Mouse (Mus musculus) liver, embryonic 11.5 days (tissue): ENCODE data around the gene Rfng. TPM values are rescaled to one million over a fixed set of nuclear protein-coding genes. Genes with fewer than 3 reads are reported as not detected.

Experiments used
- ATAC-seq: fragments of 200-750 bp; cut with Nextera tagmentation; replicated peaks from 2 replicates; pipeline ENCODE4 v1.8.0; 2017; ENCODE audit warnings: moderate number of reproducible peaks, mild to moderate bottlenecking, moderate TSS enrichment, moderate library complexity; ENCODE audit not compliant: low FRiP score
- DNase-seq: peaks from one replicate; pipeline ENCODE4 v3.0.0-alpha.2; 2017; ENCODE audit warnings: low spot score
- H3K27ac ChIP-seq: fragments of 300-500 bp; sonication (generic); 2 replicates; pipeline ENCODE4 v1.5.1; 2014; ENCODE audit warnings: mild to moderate bottlenecking, low read depth, low read length, control low read depth
- H3K27me3 ChIP-seq: fragments of 300-500 bp; sonication (generic); replicated peaks from 2 replicates; pipeline ENCODE4 v1.6.1; 2014; ENCODE audit warnings: low read length, mixed read lengths; ENCODE audit not compliant: control insufficient read depth, insufficient read depth
- H3K36me3 ChIP-seq: fragments of 300-500 bp; sonication (generic); 2 replicates; pipeline ENCODE4 v1.6.1; 2014; ENCODE audit warnings: mild to moderate bottlenecking, low read length, moderate library complexity, mixed read lengths; ENCODE audit not compliant: control insufficient read depth, insufficient read depth
- H3K4me1 ChIP-seq: fragments of 300-500 bp; sonication (generic); replicated peaks from 2 replicates; pipeline ENCODE4 v1.6.1; 2014; ENCODE audit warnings: low read length, mixed read lengths; ENCODE audit not compliant: control insufficient read depth, insufficient read depth
- H3K4me2 ChIP-seq: fragments of 300-500 bp; sonication (generic); 2 replicates; pipeline ENCODE4 v1.6.1; 2014; ENCODE audit warnings: mild to moderate bottlenecking, control low read depth, moderate library complexity
- H3K4me3 ChIP-seq: fragments of 300-500 bp; sonication (generic); 2 replicates; pipeline ENCODE4 v1.5.1; 2014; ENCODE audit warnings: low read depth, low read length, control low read depth
- H3K9ac ChIP-seq: fragments of 300-500 bp; sonication (generic); 2 replicates; pipeline ENCODE4 v1.6.1; 2014; ENCODE audit warnings: low read depth, low read length, control low read depth
- H3K9me3 ChIP-seq: fragments of 300-500 bp; sonication (generic); 2 replicates; pipeline ENCODE4 v1.6.1; 2016; ENCODE audit warnings: low read length, inconsistent platforms, mixed read lengths; ENCODE audit not compliant: control insufficient read depth
- WGBS: fragments of 180-500 bp; shearing (Covaris S2); extraction: QIAGEN DNeasy Blood & Tissue Kit; methylation state at CpG from one replicate; pipeline ENCODE4 v1.1.7; 2014; 5-methylcytosine and 5-hydroxymethylcytosine counted together
- polyA plus RNA-seq: library from polyadenylated mRNA; unstranded; fragments of >200 nt; fragmentation: Nextera tagmentation; extraction: Ambion mirVana; gene quantifications from 2 replicates; pipeline ENCODE4 v1.2.1, GENCODE M21; 2014

Rfng gene
- polyA plus RNA-seq, 1 experiment from 2014 or later = 33.4 TPM

- 52% methylated on average over 8 of the region's 8 CpGs for WGBS
- Histone ChIP-seq H3K27ac (no peak overlapping the region), H3K4me3 (no peak overlapping the region), H3K9me3 (no peaks in the 10 kb centered on the region), H3K4me2 (no peak overlapping the region), H3K9ac (no peak overlapping the region), H3K4me1 (no peaks in the 10 kb centered on the region), H3K27me3 (peaks cover 4% of the 10 kb centered on the region; the same call in 1 of the 2 replicates), H3K36me3 (no peaks in the 10 kb centered on the region)
- DNase-seq = no peak
- no peak for ATAC-seq
These were observed 34.6 kb downstream of the Rfng start for GRCm38 (mm10) chr11:120749430-120749829.

DNA sequence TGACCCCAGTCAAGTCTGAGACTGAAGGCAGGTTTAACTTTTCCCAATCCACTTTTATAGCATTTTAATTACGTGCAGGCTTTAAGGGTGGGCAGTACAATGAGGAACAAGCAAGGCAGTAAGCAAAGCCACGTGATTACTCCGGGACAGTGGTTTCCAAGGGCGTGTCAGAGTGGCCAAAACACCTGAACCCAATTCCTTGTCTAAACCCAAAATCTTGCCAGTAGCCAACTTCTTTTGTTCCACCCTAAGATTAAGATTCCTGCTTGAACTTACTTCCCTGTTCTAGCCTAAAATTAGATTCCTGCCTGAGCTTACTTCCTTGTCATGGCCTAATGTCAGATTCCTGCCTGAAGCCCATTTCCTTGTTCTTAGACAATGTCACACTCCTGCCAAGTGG, 36.0 kb downstream of the Rfng start:
- no peaks in the 10 kb centered on the region for H3K4me1 ChIP-seq
- no peak overlapping the region for H3K4me2 ChIP-seq
- H3K4me3 ChIP-seq = no peak overlapping the region
- ATAC-seq (no peak), DNase-seq (no peak)
- no peaks in the 10 kb centered on the region for H3K9me3 ChIP-seq
- no peaks in the 10 kb centered on the region for H3K36me3 ChIP-seq
- no peak overlapping the region for H3K27ac ChIP-seq
- no peak overlapping the region for H3K9ac ChIP-seq
- peaks cover 4% of the 10 kb centered on the region; the same call in 1 of the 2 replicates for H3K27me3 ChIP-seq
- 63% methylated on average over 4 of the region's 4 CpGs for WGBS

DNA sequence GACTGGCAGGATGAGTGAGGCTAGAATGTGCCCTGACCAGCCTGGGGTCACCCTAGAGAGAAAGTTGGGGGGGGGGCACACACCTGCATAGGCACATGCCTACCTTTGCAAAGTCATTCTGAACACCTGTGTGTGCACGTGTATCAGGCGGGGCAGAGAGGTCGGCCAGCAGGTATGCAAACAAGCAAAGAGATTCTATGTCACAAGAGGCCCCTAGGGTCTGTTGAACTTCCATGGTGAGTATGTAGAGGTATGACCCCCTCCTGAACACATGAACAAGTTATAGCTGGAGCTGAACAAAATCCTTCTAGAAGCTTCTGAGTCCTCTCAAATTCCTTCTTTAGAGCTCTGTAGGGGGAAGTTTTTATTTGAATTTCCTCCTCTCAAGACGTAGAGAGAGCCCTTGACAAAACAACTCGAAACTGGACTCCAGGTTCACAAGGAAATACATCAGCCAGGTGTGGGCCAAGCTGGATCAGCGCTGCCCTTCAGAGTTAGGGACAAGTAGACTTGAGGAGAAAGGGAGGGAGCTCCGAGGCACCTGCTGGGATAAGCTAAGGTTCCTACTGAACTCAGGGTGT, 39.8 kb downstream of the Rfng start:
- H3K4me1 ChIP-seq = no peaks in the 10 kb centered on the region
- H3K27ac ChIP-seq = no peak overlapping the region
- no peaks in the 10 kb centered on the region for H3K9me3 ChIP-seq
- DNase-seq (no peak), ATAC-seq (no peak)
- peaks cover 2% of the 10 kb centered on the region; the same call in 1 of the 2 replicates for H3K27me3 ChIP-seq
- no peak overlapping the region for H3K4me2 ChIP-seq
- H3K36me3 ChIP-seq = no peaks in the 10 kb centered on the region
- no peak overlapping the region for H3K9ac ChIP-seq
- 72% methylated on average over 7 of the region's 7 CpGs for whole genome bisulfite sequencing
- H3K4me3 ChIP-seq = no peak overlapping the region

DNA sequence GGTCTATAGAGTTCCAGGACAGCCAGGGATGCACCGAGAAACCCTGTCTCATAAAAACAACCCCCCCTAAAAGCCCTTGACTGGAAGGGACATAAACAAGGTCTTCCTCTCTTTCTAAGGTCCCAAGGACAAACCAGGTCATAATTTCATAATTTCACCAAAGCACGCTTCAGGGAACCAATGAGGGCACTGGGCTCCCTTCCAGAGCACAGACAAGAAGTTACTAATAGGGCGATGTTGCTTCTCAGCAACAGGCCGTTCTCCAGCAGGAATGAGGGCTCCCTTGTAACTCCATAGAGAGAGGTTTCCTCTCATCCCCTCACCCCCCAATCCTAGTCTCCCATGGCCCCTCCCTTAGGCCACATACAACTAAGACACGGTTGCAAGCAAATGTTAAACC, 43.0 kb downstream of the Rfng start:
- Histone ChIP-seq H3K36me3 (no peaks in the 10 kb centered on the region), H3K9me3 (no peaks in the 10 kb centered on the region), H3K4me3 (no peak overlapping the region), H3K9ac (no peak overlapping the region), H3K27ac (no peak overlapping the region), H3K4me2 (no peak overlapping the region), H3K27me3 (peaks cover 2% of the 10 kb centered on the region; the same call in 1 of the 2 replicates), H3K4me1 (no peaks in the 10 kb centered on the region)
- ATAC-seq = no peak
- 83% methylated on average over 5 of the region's 5 CpGs for WGBS
- DNase-seq = no peak

DNA sequence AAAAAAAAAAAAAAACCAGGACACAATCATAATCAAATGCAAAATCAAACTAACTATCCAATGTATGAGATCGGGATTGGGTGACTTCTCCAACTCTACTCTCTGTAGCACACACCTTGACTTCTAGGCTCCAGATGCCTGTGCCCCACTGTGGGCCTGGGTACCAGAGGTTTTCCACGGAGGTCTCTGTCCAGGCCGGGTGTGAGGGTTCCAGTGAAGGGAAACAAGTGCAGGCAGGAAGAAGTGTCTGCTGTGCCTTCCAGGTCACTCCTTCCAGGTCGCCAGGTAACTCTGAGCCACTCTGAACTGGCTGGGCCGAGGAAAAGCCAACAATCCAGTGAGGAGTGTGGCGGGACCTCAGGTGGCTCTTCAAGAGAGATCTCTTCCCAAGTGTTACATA, 47.6 kb downstream of the Rfng start:
- H3K4me2 ChIP-seq = no peak overlapping the region
- DNase-seq (no peak), ATAC-seq (no peak)
- H3K4me1 ChIP-seq = no peaks in the 10 kb centered on the region
- no peak overlapping the region for H3K27ac ChIP-seq
- 65% methylated on average over 6 of the region's 6 CpGs for WGBS
- no peak overlapping the region for H3K9ac ChIP-seq
- no peaks in the 10 kb centered on the region for H3K9me3 ChIP-seq
- H3K27me3 ChIP-seq = peaks cover 4% of the 10 kb centered on the region; the same call in 1 of the 2 replicates
- no peaks in the 10 kb centered on the region for H3K36me3 ChIP-seq
- H3K4me3 ChIP-seq = no peak overlapping the region

- no peak overlapping the region for H3K9ac ChIP-seq
- no peak overlapping the region for H3K4me2 ChIP-seq
- no peak for DNase-seq
- no peak for ATAC-seq
- peaks cover 7% of the 10 kb centered on the region; the same call in 1 of the 2 replicates for H3K4me1 ChIP-seq
- peaks cover 10% of the 10 kb centered on the region for H3K27me3 ChIP-seq
- no peaks in the 10 kb centered on the region for H3K9me3 ChIP-seq
- no peak overlapping the region for H3K27ac ChIP-seq
- WGBS = 63% methylated on average over 6 of the region's 6 CpGs
- no peak overlapping the region for H3K4me3 ChIP-seq
- H3K36me3 ChIP-seq = no peaks in the 10 kb centered on the region
These were observed 50.5 kb downstream of the Rfng start for GRCm38 (mm10) chr11:120733521-120733920.

GRCm38 (mm10) chr11:120731858-120732680, 51.9 kb downstream of the Rfng start, which contains the start of gene Cbr2:
Gene Cbr2, minus strand, starts transcription at chr11:120732114.
- H3K4me3 ChIP-seq = no peak within 1 kb of the TSS
- no peak within 1 kb of the TSS for H3K27ac ChIP-seq
- no peaks in the 10 kb centered on the region for H3K36me3 ChIP-seq
- peaks cover 10% of the 10 kb centered on the region for H3K27me3 ChIP-seq
- H3K4me2 ChIP-seq = no peak within 1 kb of the TSS
- ATAC-seq (no peak), DNase-seq (no peak)
- no peak within 1 kb of the TSS for H3K9ac ChIP-seq
- H3K4me1 ChIP-seq = peaks cover 7% of the 10 kb centered on the region; the same call in 1 of the 2 replicates
- no peaks in the 10 kb centered on the region for H3K9me3 ChIP-seq
- 69% methylated on average over 12 of the region's 12 CpGs for WGBS

DNA sequence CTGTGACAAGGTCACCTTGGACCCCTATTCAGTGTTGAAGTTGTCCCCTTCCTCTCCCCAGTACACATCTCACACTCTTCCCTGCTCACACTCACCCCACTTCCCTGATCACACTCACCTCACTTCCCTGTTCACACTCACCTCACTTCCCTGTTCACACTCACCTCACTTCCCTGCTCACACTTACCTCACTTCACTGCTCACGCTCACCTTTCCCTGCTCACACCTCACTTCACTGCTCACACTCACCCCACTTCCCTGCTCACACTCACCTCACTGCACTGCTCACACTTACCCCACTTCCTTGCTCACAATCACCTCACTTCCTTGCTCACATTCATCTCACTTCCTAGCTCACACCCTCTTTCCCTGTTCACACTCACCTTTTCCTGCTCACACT, 52.6 kb downstream of the Rfng start:
- ATAC-seq = no peak
- Histone ChIP-seq H3K4me1 (peaks cover 7% of the 10 kb centered on the region; the same call in 1 of the 2 replicates), H3K9ac (no peak overlapping the region), H3K27me3 (peaks cover 10% of the 10 kb centered on the region), H3K9me3 (no peaks in the 10 kb centered on the region), H3K36me3 (no peaks in the 10 kb centered on the region), H3K27ac (no peak overlapping the region), H3K4me2 (no peak overlapping the region), H3K4me3 (no peak overlapping the region)
- no peak for DNase-seq
- WGBS = 83% methylated on average over 1 of the region's 1 CpGs
